Mouse (Mus musculus): Measurements from ENCODE around the gene Igsf8. TPM values are rescaled to one million over a fixed set of nuclear protein-coding genes. Genes with fewer than 3 reads are reported as not detected.
A peak's percentile ranks its signal among the peaks of the same experiment; 100 is the strongest.

Gene Igsf8
- polyA plus RNA-seq, 1 experiment from 2014 or later, result 72.2 TPM

DNA sequence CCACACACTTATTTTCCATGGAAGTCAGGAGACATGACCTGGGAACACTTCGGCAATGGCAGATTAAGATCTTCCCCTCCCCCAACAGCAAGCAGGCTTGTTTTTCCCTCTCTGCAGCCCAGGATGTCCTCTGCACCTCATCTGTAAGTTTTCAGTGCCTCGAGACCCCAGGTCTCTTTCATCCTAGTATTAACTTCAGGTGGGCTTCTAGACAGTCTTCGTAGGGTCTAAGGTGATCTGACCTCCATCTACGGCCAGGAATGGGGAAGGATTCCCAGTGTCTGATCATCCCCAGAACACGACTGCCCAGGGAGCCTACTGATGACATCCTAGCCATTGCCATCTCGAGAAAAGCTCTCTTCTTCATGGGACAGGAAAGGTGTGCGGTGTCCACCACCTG, 67.0 kb downstream of the Igsf8 start:
- Histone ChIP-seq H3K9ac (replicated peaks; ENCODE audit: low read depth, low read length) (no peak overlapping the region), H3K27ac (ENCODE audit: low read depth, low read length) (no peak overlapping the region), H3K4me3 (ENCODE audit: low read depth, low read length) (peak overlapping the region; percentile 24; the same call in 1 of the 2 replicates)

DNA sequence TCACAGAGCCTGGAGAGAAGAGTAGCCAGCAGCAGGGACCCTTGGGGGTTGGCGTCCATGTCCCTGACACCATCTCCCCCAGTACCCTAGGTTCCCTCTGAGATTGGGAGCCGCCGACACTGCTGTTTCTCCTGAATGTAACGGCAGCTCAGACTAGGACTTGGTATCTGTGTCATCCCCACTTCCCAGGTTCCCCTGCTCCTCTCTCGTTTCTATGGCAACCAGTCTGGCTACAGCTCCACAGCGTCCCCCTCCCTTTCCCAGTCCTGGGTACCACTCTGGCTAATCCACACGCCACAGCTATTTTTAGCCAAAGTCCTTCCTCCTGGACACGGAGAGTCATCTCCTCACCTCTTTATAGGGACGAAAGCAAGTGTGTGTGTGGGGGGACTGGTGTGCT, 67.7 kb downstream of the Igsf8 start, which contains the start of gene Kcnj9:
Gene Kcnj9, minus strand, starts transcription at position 188 of the 400 bp plus-strand sequence.
- Histone ChIP-seq H3K27ac (ENCODE audit: low read depth, low read length) (no peak within 1 kb of the TSS), H3K27me3 (ENCODE audit: control insufficient read depth, insufficient read depth, low read length) (no peaks in the 10 kb centered on the region), H3K9ac (replicated peaks; ENCODE audit: low read depth, low read length) (0 out of 2 replicates have a peak within 1 kb of the TSS, but pooled peaks have one; percentile 41), H3K9me3 (ENCODE audit: control insufficient read depth, low read length) (no peaks in the 10 kb centered on the region), H3K4me3 (ENCODE audit: low read depth, low read length) (peak within 1 kb of the TSS; percentile 24), H3K4me1 (ENCODE audit: control insufficient read depth, insufficient read depth, low read length) (peaks cover 18% of the 10 kb centered on the region), H3K4me2 (ENCODE audit: low read depth, low read length) (peak within 1 kb of the TSS; percentile 46), H3K36me3 (ENCODE audit: control insufficient read depth, insufficient read depth, low read length) (no peaks in the 10 kb centered on the region)
- peak; percentile 81 for ATAC-seq (ENCODE audit: low read depth)
- 19% methylated on average over 9 of the region's 9 CpGs for WGBS

More for the DNA sequence above, 67.0 kb downstream of the Igsf8 start:
- H3K9me3 ChIP-seq (ENCODE audit: control insufficient read depth, low read length), result no peaks in the 10 kb centered on the region
- 83% methylated on average over 7 of the region's 7 CpGs for WGBS
- no peaks in the 10 kb centered on the region for H3K36me3 ChIP-seq (ENCODE audit: control insufficient read depth, insufficient read depth, low read length)
- no peak for ATAC-seq (ENCODE audit: low read depth)
- peak overlapping the region; percentile 46; the same call in 1 of the 2 replicates for H3K4me2 ChIP-seq (ENCODE audit: low read depth, low read length)
- H3K27me3 ChIP-seq (ENCODE audit: control insufficient read depth, insufficient read depth, low read length), result no peaks in the 10 kb centered on the region
- H3K4me1 ChIP-seq (ENCODE audit: control insufficient read depth, insufficient read depth, low read length), result peaks cover 18% of the 10 kb centered on the region

DNA sequence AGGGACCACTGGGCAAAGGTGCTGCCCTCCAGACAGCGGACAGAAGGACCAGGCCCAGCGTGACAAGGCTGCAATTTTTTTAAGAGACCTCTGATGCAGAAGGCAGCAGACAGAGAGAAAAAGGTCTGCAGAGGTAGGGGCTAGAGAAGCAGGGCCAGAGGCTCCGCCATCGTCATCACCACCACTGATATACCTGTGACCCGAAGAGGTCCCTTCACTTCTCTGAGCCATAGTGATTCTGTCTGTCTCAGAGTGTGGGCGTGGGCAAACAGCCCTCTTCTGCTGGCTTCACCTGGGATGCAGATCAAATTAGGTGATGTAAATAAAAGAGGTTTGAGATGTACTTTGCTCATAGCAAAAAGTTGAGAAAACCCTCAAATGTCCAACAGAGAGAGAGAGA, 68.2 kb downstream of the Igsf8 start:
- 73% methylated on average over 6 of the region's 6 CpGs for WGBS
- Histone ChIP-seq H3K4me1 (ENCODE audit: control insufficient read depth, insufficient read depth, low read length) (peaks cover 18% of the 10 kb centered on the region), H3K9me3 (ENCODE audit: control insufficient read depth, low read length) (no peaks in the 10 kb centered on the region), H3K36me3 (ENCODE audit: control insufficient read depth, insufficient read depth, low read length) (no peaks in the 10 kb centered on the region), H3K27me3 (ENCODE audit: control insufficient read depth, insufficient read depth, low read length) (no peaks in the 10 kb centered on the region), H3K9ac (replicated peaks; ENCODE audit: low read depth, low read length) (no peak overlapping the region), H3K27ac (ENCODE audit: low read depth, low read length) (no peak overlapping the region), H3K4me2 (ENCODE audit: low read depth, low read length) (no peak overlapping the region), H3K4me3 (ENCODE audit: low read depth, low read length) (no peak overlapping the region)
- ATAC-seq (ENCODE audit: low read depth), result no peak

DNA sequence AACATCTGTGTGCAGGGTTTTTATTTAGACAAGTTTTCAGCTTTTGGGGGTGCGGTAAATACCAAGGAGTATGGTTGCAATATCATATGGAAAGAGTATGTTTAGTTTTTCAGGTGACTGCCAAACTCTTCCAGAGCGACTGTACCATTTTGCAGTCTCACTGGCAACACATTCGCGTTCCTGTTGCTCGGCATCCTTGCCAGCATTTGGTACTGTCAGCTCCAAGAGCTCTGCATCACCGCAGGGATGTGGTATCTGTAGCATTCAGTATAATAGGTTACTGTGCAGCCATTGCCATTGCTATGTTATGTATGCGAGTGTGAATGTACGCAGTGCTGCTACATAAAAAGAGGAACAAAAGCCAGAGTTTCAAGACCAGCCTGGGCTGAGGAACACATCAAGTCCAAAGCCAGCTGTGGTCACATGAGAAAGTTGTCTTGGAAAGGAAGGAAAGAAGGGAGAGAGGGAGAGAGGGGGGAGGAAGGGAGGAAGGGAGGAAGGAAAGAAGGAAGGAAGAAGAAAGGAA, 70.0 kb downstream of the Igsf8 start:
- H3K4me1 ChIP-seq (ENCODE audit: control insufficient read depth, insufficient read depth, low read length), result peaks cover 11% of the 10 kb centered on the region
- no peak overlapping the region for H3K9ac ChIP-seq (replicated peaks; ENCODE audit: low read depth, low read length)
- no peak overlapping the region for H3K4me3 ChIP-seq (ENCODE audit: low read depth, low read length)
- H3K4me2 ChIP-seq (ENCODE audit: low read depth, low read length), result no peak overlapping the region
- H3K36me3 ChIP-seq (ENCODE audit: control insufficient read depth, insufficient read depth, low read length), result no peaks in the 10 kb centered on the region
- H3K27me3 ChIP-seq (ENCODE audit: control insufficient read depth, insufficient read depth, low read length), result no peaks in the 10 kb centered on the region
- no peaks in the 10 kb centered on the region for H3K9me3 ChIP-seq (ENCODE audit: control insufficient read depth, low read length)
- no peak for ATAC-seq (ENCODE audit: low read depth)
- H3K27ac ChIP-seq (ENCODE audit: low read depth, low read length), result no peak overlapping the region
- 61% methylated on average over 8 of the region's 8 CpGs for WGBS

DNA sequence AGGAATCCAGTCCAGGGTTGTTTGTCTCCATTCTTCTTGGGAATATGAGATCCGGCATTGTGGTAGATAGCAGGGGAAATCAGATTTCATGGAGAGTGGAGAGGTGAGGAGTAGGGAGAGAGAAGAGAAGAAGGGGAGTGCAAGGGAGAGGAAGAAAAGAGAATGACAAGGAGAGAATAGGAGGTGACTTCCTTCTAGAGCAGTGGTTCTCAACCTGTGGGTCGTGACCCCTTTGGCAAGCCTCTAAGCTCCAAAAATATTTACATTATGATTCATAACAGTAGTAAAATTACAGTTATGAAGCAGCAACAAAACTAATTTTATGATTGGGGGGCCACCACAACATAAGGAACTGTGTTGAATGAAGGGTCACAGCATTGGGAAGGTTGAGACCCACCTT, 71.5 kb downstream of the Igsf8 start:
- Histone ChIP-seq H3K27me3 (ENCODE audit: control insufficient read depth, insufficient read depth, low read length) (no peaks in the 10 kb centered on the region), H3K36me3 (ENCODE audit: control insufficient read depth, insufficient read depth, low read length) (no peaks in the 10 kb centered on the region), H3K4me2 (ENCODE audit: low read depth, low read length) (no peak overlapping the region), H3K9me3 (ENCODE audit: control insufficient read depth, low read length) (no peaks in the 10 kb centered on the region), H3K4me1 (ENCODE audit: control insufficient read depth, insufficient read depth, low read length) (peaks cover 10% of the 10 kb centered on the region), H3K4me3 (ENCODE audit: low read depth, low read length) (no peak overlapping the region), H3K9ac (replicated peaks; ENCODE audit: low read depth, low read length) (no peak overlapping the region), H3K27ac (ENCODE audit: low read depth, low read length) (no peak overlapping the region)
- WGBS, result 83% methylated on average over 2 of the region's 2 CpGs
- ATAC-seq (ENCODE audit: low read depth), result no peak

DNA sequence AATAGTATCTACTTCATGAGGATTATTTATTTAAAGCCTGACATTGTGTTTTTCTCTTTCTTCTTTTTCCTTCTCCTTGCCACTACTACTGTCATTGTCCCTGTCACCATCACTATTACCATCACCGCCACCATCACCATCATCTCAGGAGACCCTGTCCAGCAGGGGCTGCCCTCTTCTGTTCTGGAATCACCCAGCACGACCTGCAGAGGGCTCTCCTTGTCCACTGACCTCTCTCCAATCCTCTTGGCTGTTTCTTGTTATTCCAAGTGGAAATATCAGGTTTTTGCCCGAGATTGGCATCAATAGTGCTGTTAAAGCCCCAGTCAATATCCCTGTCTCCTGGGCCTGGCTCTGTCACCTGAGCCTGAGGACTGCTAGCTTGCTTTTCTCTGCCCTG, 72.1 kb downstream of the Igsf8 start:
- Histone ChIP-seq H3K36me3 (ENCODE audit: control insufficient read depth, insufficient read depth, low read length) (no peaks in the 10 kb centered on the region), H3K27me3 (ENCODE audit: control insufficient read depth, insufficient read depth, low read length) (no peaks in the 10 kb centered on the region), H3K4me2 (ENCODE audit: low read depth, low read length) (no peak overlapping the region), H3K4me3 (ENCODE audit: low read depth, low read length) (no peak overlapping the region), H3K4me1 (ENCODE audit: control insufficient read depth, insufficient read depth, low read length) (peaks cover 10% of the 10 kb centered on the region), H3K9me3 (ENCODE audit: control insufficient read depth, low read length) (no peaks in the 10 kb centered on the region), H3K27ac (ENCODE audit: low read depth, low read length) (no peak overlapping the region), H3K9ac (replicated peaks; ENCODE audit: low read depth, low read length) (no peak overlapping the region)
- no peak for ATAC-seq (ENCODE audit: low read depth)
- 23% methylated on average over 3 of the region's 3 CpGs for WGBS

DNA sequence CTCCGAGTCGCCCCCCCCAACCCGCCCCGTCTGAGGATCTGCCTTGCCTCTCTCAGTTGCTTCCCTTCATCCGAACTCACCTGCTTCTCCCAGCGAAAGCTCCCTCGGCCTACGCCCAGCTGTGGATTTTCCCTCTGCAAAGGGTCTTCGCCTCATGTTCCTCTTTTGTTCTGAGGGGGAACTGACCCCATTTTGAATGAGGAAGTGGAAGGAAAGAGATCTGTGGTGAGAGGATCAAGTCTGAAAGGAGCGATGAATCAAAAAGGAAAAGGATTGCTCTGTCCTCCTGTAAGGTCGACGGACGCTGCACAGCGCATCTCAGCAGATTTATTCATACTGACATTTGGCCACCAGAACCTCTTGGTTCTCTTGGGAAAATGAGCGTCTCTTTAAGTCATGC, 74.4 kb downstream of the Igsf8 start:
- Histone ChIP-seq H3K4me1 (ENCODE audit: control insufficient read depth, insufficient read depth, low read length) (no peaks in the 10 kb centered on the region), H3K4me3 (ENCODE audit: low read depth, low read length) (no peak overlapping the region), H3K36me3 (ENCODE audit: control insufficient read depth, insufficient read depth, low read length) (no peaks in the 10 kb centered on the region), H3K9me3 (ENCODE audit: control insufficient read depth, low read length) (no peaks in the 10 kb centered on the region), H3K27ac (ENCODE audit: low read depth, low read length) (no peak overlapping the region), H3K27me3 (ENCODE audit: control insufficient read depth, insufficient read depth, low read length) (no peaks in the 10 kb centered on the region), H3K9ac (replicated peaks; ENCODE audit: low read depth, low read length) (no peak overlapping the region), H3K4me2 (ENCODE audit: low read depth, low read length) (no peak overlapping the region)
- 80% methylated on average over 15 of the region's 15 CpGs for WGBS
- ATAC-seq (ENCODE audit: low read depth), result no peak

DNA sequence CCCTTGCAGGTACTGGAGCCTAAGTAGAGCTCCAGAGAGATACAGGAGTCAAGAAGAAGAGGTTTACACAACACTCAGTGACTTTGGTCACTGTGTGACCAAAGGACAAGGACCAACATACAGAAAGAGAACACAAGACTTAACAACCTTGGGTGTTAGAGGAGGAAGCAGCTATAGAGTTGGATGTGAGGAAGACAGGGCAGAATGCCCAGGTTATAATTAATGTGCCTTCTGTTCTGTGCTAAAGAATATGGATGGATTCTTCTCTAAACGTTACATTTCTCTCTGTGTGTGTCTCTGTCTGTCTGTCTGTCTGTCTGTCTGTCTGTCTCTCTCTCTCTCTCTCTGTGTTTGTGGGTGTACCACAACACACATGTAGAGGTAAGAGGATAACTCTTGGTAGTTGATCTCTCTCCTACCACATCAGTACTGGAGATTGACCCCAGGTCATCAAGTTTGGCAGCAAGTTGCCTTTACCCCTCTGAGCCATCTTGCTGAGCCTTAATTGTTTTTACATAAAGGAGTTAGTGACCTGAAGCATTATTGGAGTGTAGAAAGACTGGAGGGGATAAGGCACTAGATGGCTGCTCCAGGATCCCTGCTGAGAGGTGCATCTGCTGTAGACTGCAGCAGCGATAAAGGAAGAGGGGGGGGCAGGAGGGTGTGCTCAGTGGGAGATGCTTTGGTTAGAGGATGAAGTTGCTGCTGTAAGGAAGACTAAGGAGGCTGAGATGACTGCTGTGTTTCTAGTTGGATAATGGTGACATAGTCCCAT, 76.2 kb downstream of the Igsf8 start:
- Histone ChIP-seq H3K4me2 (ENCODE audit: low read depth, low read length) (no peak overlapping the region), H3K27ac (ENCODE audit: low read depth, low read length) (no peak overlapping the region), H3K4me3 (ENCODE audit: low read depth, low read length) (no peak overlapping the region), H3K36me3 (ENCODE audit: control insufficient read depth, insufficient read depth, low read length) (no peaks in the 10 kb centered on the region), H3K9me3 (ENCODE audit: control insufficient read depth, low read length) (no peaks in the 10 kb centered on the region), H3K27me3 (ENCODE audit: control insufficient read depth, insufficient read depth, low read length) (no peaks in the 10 kb centered on the region), H3K4me1 (ENCODE audit: control insufficient read depth, insufficient read depth, low read length) (peaks cover 3% of the 10 kb centered on the region; the same call in 1 of the 2 replicates), H3K9ac (replicated peaks; ENCODE audit: low read depth, low read length) (no peak overlapping the region)
- 28% methylated on average over 2 of the region's 2 CpGs for whole genome bisulfite sequencing
- ATAC-seq (ENCODE audit: low read depth), result no peak

DNA sequence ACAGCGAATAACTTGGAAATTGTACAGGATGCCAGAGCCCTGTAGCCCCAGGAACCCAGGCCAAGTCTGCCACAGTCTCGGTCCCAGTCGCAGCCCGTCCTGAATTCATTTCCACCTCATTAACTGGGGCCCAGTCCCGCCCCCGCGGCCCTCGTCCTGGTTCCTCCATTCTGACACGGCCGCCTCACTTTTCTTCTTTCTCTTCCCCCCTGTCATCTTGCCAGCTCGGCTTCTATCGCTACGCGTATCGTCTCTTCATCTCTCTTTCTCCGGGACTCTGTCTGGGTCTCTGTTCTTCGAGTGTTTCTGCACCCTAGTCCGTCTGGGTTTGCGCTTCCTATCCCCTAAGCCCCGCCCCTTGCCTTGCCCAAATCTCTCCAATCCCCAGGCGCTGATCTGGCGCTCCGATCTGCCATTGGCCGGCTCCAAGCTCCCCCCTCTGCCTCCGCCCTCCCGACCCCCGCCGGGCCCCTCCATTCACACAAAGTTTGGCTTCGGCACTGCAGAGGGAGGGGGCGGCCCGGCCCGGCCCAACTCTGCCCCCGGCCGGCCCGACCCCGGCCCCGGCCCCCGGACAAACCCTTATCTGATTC, 79.4 kb downstream of the Igsf8 start, which contains the start of gene Kcnj10:
Gene Kcnj10, plus strand, starts transcription at position 482 of the 593 bp plus-strand sequence.
- Histone ChIP-seq H3K9me3 (ENCODE audit: control insufficient read depth, low read length) (no peaks in the 10 kb centered on the region), H3K36me3 (ENCODE audit: control insufficient read depth, insufficient read depth, low read length) (no peaks in the 10 kb centered on the region), H3K4me1 (ENCODE audit: control insufficient read depth, insufficient read depth, low read length) (peaks cover 3% of the 10 kb centered on the region; the same call in 1 of the 2 replicates), H3K4me2 (ENCODE audit: low read depth, low read length) (peak within 1 kb of the TSS; percentile 53), H3K9ac (replicated peaks; ENCODE audit: low read depth, low read length) (peak within 1 kb of the TSS; percentile 41), H3K27ac (ENCODE audit: low read depth, low read length) (peak within 1 kb of the TSS; percentile 35), H3K27me3 (ENCODE audit: control insufficient read depth, insufficient read depth, low read length) (no peaks in the 10 kb centered on the region), H3K4me3 (ENCODE audit: low read depth, low read length) (peak within 1 kb of the TSS; percentile 32)
- WGBS, result 2% methylated on average over 37 of the region's 38 CpGs
- peak; percentile 93 for ATAC-seq (ENCODE audit: low read depth)
